Mouse (Mus musculus): ENCODE results near the gene Tmem263.

DNA sequence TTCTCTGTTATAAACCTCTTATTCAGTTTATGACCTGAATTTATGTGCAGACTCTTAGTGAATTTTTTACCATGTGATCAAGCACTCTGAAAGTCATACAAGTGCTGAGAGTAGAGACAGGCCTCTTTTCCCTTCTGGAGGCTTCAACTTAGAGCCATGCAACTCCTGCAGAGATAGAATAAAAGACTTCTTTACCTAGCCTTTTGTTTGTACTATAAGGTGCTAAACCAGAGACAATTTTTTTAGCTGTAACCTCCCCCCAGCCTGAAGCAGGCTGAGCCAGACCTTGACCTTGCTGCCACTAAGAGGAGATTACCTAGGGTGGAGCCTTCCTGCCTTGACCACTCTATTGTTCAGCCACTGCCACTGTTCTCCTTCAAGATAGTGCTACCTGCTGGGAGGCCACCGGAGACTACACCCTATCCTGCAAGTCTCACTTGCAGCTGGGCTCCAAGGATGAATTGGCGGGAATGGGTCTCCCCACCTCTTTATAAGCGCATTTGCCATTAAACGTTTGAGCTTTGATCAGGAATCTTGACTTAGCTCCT lies 30.7 kb upstream of the Tmem263 start:
- TF ChIP-seq HCFC1 (IDR thresholded peaks at IDR 0.05; ENCODE audit: borderline replicate concordance, insufficient read depth, low read length): no peak
- no peak for TF ChIP-seq ZC3H11A (IDR thresholded peaks at IDR 0.05; ENCODE audit: borderline replicate concordance, low read depth, low read length)
